Mouse (Mus musculus) effector memory CD4-positive, alpha-beta T cell, adult 5 months (primary cell): ENCODE data around the gene Chfr. TPM values are rescaled to one million over a fixed set of nuclear protein-coding genes. Genes with fewer than 3 reads are reported as not detected.

ENCODE experiments used
- polyA plus RNA-seq: library from polyadenylated mRNA; unstranded; fragments of 100-300 nt; shearing (Covaris generic); gene quantifications from one replicate; pipeline ENCODE4 v1.2.1, GENCODE M21; 2017

Chfr gene
- 52.6 TPM for polyA plus RNA-seq

DNA sequence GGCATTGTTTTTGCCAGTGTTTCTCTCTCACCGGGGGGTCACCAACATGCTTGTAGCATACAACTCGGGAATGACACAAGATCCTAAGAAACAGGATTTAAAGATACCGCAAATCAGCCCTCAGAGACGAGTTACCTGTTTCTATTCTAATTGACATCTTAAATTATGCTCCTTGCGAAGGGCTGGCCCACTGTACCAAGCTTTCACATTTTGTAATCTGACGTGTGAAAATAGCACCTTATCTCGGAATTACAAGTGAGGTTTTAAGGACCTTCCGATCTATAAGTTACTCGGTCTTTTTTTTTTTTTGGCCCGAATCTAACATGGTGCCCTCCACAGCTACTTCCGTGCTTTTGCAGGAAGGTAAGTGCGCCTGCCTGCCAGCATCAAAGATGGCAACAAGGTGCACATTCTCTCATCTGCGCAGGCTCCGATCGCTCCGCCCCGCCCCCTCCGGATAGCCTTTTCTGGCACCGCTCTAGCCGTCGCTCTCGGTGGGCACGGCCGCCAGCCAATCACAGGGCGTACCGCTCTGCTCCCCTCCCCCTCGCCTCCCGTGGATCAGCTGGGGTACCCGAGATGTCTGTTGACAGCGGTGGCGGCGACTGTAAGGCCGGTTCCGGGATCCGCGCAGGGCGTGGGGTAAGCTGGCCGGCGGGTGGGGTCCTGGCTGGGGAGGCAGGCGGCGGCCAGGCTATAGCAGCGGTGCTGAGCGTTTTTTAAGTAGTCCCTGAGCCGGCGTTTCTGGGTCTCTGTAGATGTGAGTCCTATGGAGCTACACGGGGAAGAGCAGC is at the start of gene Chfr:
Gene Chfr, plus strand, starts transcription at position 550 of the 794 bp plus-strand sequence.

GRCm38 (mm10) chr5:110094030-110094846 is 41.4 kb upstream of the Chfr start, which contains the start of gene Gm35315:
Gm35315 (minus strand) TSS chr5:110094420.

DNA sequence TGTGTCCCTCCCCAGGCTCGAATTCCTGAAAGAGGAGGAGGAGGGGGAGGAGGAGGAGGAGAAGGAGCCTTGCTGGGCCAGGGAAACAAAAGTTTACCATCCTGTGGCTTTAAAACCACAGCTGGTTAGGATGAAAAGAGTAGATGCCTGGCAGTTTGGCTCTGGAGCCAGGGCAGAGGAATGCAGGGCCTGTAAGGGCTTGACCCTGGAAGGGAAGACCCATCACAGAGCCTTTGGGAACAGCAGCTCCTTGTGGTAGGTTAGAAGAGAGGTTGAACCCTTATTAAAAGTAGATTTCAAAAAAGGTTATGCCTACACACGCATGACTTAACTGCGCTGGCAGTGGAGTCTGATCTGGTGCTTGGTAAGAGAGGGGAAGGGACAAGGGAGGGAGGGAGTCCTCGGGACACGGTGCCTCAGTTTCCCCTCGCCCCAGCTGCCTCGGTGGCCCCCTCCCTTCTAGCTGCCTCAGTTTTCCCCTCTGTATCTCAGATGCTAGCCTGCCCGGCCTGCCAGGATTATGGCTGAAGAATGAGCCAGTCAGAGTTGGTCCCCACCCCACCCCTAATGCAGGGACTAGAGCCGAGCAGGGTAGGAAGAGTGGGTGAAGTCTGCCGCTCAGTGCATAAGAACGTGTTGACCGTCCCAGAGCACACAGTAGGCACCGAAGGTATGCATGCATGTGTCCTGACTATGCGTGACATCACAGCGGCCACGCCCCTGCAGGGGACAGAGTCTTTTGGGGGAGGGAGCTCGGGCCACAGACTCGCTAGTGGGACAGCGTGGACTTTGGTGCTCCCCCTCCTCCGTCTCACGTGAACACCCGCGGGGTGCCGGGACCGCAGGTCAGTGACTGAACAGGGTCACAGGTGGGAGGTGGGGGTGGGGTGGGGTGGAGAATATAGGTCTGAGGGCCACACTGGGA is 35.7 kb upstream of the Chfr start, which contains the start of gene Plcxd1:
Gene Plcxd1, plus strand, starts transcription at position 314 of the 925 bp plus-strand sequence.

GRCm38 (mm10) chr5:110107581-110108304 is 27.9 kb upstream of the Chfr start, which contains the start of gene Gtpbp6:
Gtpbp6 (minus strand) TSS chr5:110108197.

DNA sequence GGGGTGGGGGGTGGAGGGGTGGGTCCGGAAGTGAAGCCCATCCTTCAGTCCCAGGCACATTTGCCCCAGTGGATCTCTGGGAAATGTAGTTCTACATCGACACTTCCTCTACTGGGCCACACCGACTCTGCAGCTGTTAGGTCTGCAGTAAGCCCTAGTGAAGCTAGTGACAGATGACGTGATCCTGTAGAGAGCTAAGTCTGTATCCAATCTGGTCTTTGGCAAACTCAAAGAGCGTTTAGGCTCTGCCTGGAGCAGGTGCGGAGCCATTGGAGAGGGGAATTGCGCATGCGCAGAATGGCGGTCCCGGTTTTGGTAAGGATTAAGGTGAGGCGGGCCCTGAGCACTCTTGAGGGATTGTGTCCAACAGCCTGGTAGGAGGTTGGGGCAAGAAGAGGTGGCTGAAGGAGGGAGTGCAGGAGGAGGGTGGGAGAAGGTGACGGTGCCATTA is 25.6 kb upstream of the Chfr start, which contains the start of gene Zfp605:
Gene Zfp605, plus strand, starts transcription at position 102 of the 451 bp plus-strand sequence.

GRCm38 (mm10) chr5:110176362-110177020 is 40.8 kb downstream of the Chfr start, which contains the start of gene Golga3:
Golga3 (plus strand) TSS chr5:110176701.

Other genes with a start within 250 kb of the Chfr start
- 11.3 TPM for gene Gm15446, start 212.4 kb upstream of the Chfr start, polyA plus RNA-seq
- 15.0 TPM for gene Zfp932, start 139.3 kb upstream of the Chfr start, polyA plus RNA-seq
- 5.7 TPM for gene Gm17655, start 63.3 kb upstream of the Chfr start, polyA plus RNA-seq
- 0.67 TPM for gene Gm35315, start 41.4 kb upstream of the Chfr start, polyA plus RNA-seq
- gene Plcxd1, start 35.9 kb upstream of the Chfr start, polyA plus RNA-seq = 2.4 TPM
- 60.4 TPM for gene Gtpbp6, start 27.6 kb upstream of the Chfr start, polyA plus RNA-seq
- 2.3 TPM for gene Zfp605, start 25.8 kb upstream of the Chfr start, polyA plus RNA-seq
- 32.7 TPM for gene Golga3, start 40.9 kb downstream of the Chfr start, polyA plus RNA-seq
- gene Ankle2, start 95.2 kb downstream of the Chfr start, polyA plus RNA-seq = 42.4 TPM
- 47.5 TPM for gene Pgam5, start 134.1 kb downstream of the Chfr start, polyA plus RNA-seq
- 2.6 TPM for gene Pxmp2, start 150.3 kb downstream of the Chfr start, polyA plus RNA-seq
- gene Pole, start 150.5 kb downstream of the Chfr start, polyA plus RNA-seq = 3.4 TPM
- not detected for gene P2rx2, start 207.4 kb downstream of the Chfr start, polyA plus RNA-seq
- not detected for gene Lrcol1, start 208.9 kb downstream of the Chfr start, polyA plus RNA-seq